Mouse (Mus musculus) right cerebral cortex, adult 2 months (tissue): Measurements from ENCODE around the gene Bcl6.

Source experiments
- DNase-seq, 2 experiments: peaks; one replicate each; pipeline ENCODE4 v3.0.0; 2021 to 2022; ENCODE audit warnings: low spot score in 2 of 2

Bcl6 gene

DNA sequence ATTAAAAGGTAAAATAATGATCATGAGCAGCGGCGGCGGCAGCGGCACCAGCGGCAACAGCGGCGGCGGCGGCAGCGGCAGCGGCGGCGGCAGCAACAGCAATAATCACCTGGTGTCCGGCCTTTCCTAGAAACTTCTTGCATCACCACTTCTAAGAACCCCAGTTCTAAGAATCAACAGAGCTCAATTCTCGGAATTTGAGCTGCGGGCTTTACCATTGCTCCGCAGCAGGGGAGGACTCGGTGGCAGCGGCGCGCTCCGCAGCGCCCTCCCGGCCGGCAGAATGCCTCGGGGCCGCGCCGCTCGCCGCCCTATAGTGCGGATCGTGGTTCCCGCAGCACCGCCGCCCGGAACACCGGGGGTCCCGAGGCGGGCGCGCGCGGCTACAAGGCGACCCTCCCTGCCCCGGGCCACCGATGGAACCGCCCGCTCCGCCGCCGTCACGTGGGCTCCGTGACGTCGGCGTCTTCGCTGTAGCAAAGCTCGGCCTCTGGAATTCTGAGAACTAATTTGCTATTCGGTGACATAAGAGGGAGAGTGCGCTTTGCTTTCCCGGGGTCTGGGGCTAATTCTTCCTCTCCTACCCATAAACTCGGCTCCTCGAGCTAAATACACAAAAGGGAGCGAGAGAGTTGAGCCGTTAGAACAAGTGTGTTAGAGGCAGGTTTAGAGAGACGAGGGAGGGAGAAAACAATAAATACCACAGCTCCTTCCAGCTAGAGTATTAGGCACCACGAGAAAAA lies at the start of gene Bcl6, which contains the start of gene Gm37419:
Bcl6 (minus strand) TSS at position 387 of the 743 bp plus-strand sequence.
Gm37419 (plus strand) TSS at position 17 of the 743 bp plus-strand sequence.
- peak; percentile 78 to 90 for DNase-seq

DNA sequence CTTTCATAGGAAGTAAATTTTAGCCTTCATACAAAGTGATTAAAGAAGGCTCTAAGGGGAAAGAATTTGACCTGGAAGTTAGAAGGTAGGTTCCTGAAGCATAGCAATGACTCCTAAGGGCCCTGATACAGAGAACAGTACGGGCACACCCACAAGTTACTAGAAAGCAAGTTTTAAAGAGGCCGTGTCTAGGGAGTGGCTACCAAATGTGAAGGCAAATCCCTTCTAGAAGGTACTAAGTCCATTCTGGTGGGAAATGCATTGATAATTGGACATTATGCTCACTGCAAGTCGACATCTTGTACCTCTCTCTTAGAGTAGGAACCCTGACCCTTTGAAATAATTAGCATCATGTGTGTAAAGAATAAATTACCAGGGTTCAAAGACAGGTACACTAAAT lies 47.7 kb upstream of the Bcl6 start:
- DNase-seq = no peak

DNA sequence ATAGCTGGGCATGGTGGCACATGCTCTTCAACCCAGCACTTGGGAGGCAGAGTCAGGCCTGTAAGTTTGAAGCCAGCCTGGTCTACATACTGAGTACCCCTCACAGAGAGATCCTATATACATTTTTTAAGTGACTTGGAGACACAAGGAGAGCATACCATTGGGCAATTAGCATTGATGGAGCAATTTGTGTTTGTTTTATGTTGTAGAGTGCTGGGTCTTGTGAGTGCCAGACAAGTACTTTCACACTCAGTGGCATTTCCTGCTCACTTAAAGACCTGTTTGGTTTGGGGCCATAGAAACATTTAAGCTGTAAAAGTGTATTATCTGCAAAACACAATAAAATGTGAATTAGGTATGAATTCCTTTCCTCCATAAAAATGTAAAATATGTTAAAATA lies 47.1 kb upstream of the Bcl6 start:
- no peak for DNase-seq

DNA sequence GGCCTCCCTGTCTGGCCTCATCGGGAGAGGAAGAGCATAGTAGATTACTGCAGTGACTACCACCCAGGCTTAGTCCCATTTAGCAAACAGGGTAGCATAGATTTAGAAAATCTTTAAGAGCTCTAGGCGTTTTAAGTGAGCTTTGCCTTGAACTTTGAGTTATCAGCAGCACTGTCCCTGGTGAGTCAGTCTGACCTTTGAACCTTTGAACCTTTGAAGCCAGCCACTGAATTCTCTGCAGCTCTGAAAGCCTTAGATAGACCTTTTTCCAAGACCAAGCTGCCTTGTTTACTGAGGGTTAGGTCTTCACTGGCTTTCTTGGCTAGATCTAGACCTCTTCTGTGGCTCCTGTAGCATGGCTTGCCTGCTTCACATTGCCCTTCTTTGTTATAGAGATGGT lies 45.8 kb upstream of the Bcl6 start:
- DNase-seq = no peak

DNA sequence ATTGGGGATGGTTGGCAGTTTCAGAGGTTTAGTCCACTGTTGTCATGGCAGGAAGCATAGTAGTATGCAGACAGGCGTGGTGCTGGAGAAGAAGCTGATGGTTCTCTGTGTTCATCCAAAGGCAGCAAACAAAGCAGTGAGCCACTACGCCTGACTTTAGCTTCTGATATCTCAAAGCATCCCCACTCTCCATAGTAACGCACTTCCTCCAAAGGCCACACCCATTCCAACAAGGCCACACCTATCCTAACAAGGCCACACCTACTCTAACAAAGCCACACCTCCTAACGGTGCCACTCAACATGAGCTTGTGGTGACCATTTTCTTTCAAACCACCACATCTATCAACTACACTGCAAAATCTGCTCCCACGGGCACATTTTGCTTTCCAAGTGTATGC lies 44.6 kb upstream of the Bcl6 start:
- no peak for DNase-seq

DNA sequence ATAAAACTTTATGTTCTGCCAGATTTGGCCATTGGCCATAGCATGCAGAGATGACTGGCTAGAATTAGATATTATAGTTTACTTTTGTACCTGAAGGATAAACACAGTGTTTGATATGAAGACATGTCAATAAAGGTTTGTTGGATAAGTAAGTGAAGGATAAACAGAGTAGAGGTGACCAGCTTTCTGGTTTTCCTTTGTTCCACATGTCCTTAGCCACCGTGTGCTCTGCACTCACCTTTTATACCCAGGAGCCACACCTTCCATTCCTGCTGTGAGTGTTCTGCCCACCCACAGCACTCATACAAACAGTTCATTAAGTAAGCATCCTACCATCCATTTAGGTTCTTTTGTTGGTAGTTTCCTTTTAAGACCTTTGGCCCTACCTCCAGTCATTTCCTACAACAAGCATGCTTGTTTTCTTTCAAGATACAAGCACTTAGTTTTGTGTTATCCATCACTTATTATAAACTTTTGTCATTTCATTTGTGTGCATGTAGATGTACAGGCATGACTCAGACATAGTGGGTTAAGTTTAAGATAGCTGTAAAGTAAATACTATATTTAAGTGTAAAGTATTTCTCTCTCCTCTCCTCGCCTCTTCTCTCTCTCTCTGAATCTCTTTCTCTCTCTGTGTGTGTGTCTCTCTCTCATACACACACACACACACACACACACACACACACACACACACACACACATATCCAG lies 41.5 kb upstream of the Bcl6 start:
- no peak for DNase-seq

DNA sequence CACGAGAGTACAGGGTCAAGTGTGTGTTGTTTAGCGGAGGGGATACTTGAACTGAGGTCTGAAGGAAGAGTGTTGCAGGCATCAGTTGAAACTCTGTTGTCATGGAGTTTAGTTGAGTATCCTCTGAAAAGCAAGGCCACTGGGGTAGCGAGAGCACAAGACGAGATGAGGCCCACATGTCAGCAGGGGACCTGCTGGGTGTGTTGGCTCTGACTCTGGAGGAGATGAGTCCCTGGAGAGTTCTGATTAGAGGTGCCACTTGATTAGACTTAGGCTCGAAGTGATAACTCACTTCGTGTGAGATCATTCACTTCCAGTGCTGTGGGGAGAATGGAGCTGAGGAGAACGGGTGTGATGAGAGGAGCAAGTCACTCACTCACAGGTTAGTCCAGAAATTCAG lies 36.8 kb upstream of the Bcl6 start:
- no peak for DNase-seq

DNA sequence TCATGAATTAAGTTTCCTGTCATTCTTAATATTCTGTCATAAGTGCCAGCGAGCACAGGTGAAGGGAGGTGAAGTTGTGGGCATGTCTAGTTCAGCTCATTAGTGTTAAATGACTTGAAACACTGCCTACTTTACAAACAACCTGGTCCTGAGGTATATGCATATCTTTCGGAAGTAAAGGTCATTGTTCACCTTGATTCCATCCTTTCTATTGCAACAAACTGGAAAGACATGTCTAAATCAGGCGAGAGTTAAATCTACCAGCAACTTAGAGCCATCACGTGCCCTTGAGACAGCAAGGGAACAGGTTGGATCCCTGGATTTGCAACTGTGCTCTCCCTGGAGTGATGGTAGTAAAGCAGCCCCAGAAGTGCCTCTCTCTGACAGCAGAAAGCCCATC lies 34.0 kb upstream of the Bcl6 start:
- DNase-seq = no peak

DNA sequence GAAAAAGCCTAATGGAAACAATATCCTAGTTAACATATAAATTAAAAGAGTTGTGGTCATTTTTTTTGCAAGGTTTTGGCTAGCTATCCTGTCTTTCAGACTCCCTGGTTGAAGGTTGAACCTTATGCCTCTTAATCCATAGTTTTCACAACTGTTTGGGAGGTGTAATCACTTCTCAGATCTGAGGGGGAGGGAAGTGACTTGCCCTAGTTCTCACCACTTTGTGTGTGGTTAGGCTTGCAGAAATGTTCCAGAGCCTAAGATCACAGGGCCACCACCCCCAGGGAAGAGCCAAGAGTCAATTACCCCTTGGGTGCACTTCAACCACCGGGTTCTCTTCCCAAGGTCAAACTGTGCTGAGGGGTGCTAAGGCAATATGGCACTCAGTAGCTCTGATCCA lies 33.1 kb upstream of the Bcl6 start:
- no peak for DNase-seq

DNA sequence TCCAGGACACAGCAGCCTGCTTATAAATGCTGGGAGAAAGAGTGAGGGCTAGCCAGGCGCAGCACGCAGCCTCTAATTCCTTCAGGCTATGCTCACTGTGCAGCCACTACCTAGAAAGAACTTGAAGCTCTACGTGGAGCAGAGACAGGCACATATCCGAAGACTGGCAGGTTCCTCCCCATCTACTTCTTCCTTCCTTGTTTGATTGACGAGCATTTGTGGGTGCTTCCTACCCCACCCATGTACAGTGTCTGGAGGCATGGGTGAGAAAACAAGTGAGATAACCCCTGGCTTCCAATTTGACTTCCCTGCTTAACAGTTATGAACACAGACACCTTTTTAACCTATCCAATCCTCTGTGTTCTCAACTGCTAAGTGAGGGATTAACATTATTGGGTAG lies 28.1 kb upstream of the Bcl6 start:
- no peak for DNase-seq

DNA sequence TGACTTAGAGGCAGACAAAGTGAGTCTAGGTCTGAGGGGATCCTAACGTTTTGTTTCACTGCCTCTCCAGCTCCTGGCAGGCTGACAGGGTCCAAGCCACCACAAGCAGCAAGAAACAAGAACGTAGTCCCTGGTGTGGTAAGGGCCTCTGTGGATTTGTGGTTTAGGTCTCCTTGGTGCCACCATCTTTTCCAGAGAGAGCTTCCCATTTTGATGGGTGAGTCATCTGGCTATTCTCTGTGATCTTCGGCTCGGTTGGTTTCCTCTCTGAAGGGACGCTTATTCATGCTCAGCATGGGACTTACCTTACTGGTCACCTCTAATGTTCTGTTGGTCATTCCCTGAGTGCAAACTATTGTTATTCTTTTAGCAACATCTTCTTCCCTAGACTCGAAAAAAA lies 27.6 kb upstream of the Bcl6 start:
- DNase-seq = no peak

DNA sequence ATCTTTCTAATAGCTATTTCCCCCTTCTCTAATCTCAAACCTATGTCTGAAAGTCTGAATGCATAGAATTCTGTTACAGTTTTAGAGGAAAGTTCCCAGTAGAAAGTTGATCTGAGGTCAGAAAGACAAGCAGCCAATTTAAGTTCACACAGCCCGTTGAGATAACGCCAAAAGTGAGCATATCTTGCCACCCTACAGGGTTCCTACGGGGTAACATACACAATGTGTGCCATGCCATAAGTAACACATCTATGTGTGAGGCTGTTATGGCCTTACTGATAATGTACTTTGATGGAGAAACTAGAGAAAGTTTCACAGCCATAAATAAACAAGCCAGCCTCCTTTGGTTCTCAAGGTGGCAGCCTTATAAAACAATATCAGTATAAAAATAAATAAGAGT lies 25.7 kb upstream of the Bcl6 start:
- DNase-seq = no peak

DNA sequence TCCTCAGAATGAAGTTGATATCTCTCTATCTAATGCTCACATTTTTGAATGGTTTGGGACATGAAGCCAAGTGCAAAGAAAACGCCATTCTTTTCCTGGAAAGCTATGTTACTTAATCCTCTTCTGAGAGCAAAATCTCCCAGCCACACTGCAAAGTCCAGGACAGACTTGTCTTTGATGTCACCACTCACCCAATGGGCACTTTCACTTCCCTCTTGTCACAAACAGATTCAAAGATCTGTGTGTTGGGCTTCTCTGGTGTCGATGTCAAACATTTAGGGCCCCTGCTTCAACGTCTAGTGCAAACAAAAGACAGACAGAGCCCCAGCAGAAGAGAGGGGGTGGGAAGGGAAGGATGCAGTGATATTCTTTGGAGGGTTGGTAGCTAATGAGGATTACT lies 23.4 kb upstream of the Bcl6 start:
- no peak for DNase-seq

DNA sequence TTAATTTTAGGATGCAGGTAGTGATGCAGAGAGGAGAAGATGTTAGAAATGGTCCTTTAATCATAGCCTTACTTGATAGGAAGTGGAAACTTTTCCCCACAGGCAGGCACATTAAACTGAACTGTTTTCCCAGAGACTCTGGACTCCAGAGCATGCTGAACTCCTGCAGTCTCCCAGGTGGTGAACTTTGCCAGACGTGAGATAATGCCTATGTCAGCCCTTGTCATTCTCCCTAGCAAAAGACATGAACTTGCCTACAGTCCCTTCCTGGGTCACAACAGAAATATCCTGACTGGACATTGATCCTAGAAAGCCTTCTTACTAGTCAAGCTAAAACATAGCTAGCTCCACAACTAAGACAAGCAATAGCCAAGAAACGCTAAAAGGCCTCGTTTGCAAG lies 22.7 kb upstream of the Bcl6 start:
- DNase-seq = no peak

DNA sequence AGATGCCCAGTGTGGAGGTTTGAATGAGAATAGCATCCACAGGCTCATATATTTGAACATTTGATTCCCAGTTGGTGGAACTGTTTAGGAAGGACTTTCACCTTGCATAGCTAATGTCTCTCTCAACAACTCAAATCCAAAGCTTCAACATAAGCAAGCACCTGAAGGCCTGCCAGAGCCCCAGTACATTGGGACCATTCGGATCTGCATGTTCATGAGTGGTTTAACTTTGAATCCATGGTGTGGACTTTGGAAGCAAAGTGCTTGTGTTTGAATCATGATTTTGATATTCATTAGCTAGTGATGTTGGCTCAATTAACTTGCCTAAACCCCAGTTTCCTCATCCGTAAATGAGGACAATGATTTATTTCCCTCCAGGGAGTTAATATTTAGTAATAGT lies 21.2 kb upstream of the Bcl6 start:
- DNase-seq = no peak

DNA sequence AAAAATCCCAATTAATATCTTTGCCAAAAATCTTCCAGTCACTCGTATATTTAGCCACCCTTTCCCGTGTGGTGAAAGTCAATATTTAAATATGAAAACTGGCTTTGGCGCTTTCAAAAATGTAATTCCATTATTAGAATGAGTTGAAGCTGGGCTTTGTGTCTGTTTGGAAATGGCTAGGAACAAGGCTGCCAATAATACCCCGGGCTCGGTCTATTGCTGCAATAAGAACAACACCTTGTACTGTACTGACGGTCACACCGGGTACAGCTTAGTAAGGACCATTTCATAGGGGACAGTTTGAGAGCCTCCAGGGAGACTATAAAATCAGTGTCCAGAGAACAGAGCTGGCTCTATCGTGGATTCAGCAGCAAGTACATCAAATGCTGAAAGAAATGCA lies 17.3 kb upstream of the Bcl6 start:
- DNase-seq = no peak

DNA sequence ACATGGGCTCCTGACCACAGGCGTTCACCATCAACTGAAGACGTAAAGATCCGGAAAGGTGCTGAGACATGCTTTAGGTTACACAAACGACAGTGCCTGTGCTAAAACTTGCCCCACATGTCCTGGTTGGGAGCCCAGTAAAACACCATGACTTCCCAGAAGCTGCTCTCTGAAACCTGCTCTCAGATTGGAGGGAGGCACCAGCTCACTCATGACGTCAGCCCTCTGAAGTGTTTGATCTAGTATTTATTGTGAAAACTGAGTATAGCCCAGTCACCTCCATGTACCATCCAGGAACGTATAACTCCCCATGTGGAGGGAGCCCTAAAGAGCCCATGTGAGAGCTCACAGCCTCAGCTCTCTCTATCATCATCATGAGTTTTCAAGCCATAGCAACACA lies 9.3 kb upstream of the Bcl6 start:
- no peak for DNase-seq

DNA sequence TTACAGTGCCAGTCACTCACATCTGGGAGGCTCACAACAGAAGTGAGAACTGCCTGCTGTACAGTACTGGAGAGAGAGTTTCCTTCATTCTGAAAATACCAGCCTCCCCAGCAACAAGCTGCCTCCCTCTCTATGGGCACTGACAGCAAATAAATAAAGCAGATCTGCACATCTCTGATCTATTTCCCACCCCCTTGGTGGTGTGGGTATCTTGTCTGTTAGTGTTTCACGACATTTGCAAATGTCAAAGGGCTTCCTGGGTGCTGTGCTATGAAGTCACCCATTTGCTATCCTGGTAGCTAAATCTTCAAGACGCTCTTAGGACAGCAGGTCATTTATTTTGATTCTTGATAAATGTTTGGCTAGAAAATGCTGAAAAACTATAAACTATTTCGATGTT lies 8.6 kb upstream of the Bcl6 start:
- no peak for DNase-seq

DNA sequence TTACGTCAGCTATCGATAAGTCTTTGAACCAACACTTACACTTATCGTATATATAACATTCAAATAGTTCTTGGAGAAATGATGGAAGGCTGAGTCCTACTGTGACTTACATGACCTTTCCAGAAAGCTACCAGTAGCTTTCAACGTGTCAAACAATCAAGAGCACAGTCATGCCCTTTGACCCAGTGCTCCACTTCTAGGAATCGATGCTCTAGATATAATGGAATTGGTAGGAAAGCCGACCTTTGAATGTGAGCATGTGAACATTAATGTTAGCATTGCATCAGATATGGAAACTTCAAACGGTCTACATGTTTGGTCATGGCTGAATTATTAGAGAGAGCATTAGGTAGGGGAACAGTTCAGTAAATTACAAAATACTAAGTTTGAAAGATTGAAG lies 7.7 kb upstream of the Bcl6 start:
- DNase-seq = no peak

DNA sequence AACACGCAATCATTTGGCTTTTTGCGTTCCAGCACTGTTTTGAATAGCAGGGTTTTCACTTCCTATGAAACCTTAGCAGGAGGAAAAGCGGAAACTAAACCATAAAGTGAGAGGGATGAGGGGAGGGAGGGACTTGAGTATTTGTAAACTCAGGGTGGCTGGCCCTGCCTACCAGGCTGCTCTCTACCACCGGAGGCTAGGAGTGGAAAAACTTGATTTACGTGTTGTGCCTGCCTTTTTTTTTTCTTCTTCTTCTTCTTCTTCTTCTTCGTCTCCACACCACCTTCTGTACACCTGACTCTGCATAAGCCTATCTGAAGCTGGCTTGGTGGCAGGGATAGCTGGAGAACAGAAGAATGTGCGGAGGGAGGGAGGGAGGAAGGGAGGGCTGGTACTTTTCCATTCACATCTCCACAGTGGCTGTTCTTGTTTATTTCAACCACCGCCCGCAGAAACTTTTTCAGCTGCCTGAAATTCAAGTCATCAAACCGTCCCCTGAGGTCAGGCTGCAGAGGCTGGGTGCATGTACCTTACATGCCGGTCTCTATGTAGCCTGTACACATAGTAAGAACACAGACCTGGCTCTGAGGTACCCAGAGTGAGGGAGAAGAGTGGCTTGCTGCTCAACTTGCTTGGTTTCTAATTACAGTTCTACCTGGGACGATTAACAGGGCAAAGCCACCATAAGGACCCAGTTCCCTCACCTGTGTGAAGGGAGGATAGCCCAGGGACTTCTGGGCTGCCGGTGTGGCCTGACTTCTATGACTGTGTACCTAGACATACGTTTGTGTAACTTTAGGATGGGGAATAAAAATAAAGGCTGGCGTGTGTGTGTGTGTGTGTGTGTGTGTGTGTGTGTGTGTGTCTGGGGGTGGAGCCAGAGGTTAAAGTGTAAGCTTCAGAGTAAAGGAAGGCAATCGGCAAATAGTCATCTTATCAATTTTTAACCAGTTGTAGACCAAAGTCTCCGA lies 5.0 kb upstream of the Bcl6 start:
- DNase-seq = no peak

DNA sequence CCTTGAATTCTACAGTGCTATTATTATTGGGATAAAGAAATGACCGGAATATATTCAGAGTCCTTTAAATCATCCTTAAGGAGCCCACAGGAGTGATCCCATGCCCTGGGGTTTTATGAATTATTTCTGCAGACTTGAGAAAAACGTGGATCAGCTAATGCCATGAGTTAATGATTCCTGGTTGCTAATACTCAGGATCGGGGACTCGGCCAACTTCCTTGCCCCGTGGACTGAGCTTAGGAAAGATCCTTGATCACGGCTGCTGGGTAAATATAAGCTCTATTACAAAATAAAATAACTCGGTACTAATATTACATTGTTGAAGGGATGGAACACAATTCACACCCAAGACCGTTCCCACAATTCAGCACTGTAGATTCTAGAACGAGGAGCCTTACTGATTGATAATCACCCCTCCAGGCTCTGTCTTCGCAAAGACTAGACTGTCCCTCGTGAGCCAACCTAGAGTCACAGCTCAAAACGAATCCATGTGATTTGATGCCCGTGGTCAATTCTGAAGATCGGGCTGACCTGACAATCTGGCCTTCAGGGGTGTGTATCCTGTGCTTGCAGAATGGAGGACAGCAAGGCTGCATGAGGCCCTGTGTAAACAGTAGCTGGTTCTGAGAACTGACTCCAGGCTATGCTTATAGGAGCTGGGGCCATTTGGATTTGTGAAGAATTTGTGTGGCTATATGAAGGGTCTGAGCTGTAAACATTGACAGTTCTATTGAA lies 3.4 kb upstream of the Bcl6 start:
- no peak for DNase-seq

DNA sequence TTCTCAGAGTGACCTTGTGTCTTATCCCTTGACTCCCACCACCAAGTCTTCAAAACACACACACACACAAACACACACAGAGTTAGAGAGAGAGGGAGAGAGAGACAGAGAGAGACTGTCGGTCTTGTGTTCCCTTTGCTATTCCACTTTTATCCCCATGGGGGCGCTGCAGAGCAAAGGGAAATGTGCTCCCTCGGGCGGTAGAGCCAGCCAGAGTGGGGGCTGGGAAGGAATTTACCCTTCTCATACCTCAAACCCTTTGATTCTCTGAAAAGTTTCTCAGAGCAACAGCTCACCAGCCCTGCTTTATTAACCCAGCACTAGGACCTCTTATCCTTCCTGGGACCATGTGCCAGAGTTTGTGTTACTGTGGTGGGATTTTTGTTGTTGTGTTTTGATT lies 2.5 kb upstream of the Bcl6 start:
- peak; percentile 88 to 94 for DNase-seq
